Mouse (Mus musculus) midbrain, embryonic 10.5 days (tissue): ENCODE data around the gene Polr2e. TPM values are rescaled to one million over a fixed set of nuclear protein-coding genes. Genes with fewer than 3 reads are reported as not detected.

Experiments used
- DNase-seq: peaks from one replicate; pipeline ENCODE4 v3.0.0-alpha.2; 2017; ENCODE audit warnings: low spot score
- H3K27ac ChIP-seq: fragments of 300-500 bp; sonication (generic); replicated peaks from 2 replicates; pipeline ENCODE4 v1.5.1; 2016; ENCODE audit warnings: mild to moderate bottlenecking
- H3K27me3 ChIP-seq: fragments of 300-500 bp; sonication (generic); 2 replicates; pipeline ENCODE4 v1.6.1; 2016; ENCODE audit warnings: low read depth, mild to moderate bottlenecking; ENCODE audit not compliant: poor library complexity, severe bottlenecking
- H3K36me3 ChIP-seq: fragments of 300-500 bp; sonication (generic); 2 replicates; pipeline ENCODE4 v1.6.1; 2016; ENCODE audit warnings: mild to moderate bottlenecking, moderate library complexity
- H3K4me1 ChIP-seq: fragments of 300-500 bp; sonication (generic); 2 replicates; pipeline ENCODE4 v1.6.1; 2016
- H3K4me3 ChIP-seq: fragments of 300-500 bp; sonication (generic); 2 replicates; pipeline ENCODE4 v1.5.1; 2016; ENCODE audit warnings: mild to moderate bottlenecking, moderate library complexity
- H3K9me3 ChIP-seq: fragments of 300-500 bp; sonication (generic); replicated peaks from 2 replicates; pipeline ENCODE4 v1.6.1; 2016; ENCODE audit warnings: mild to moderate bottlenecking
- WGBS: fragments of 180-500 bp; shearing (Covaris S2); methylation state at CpG from one replicate; pipeline ENCODE4 v1.1.7; 2016; 5-methylcytosine and 5-hydroxymethylcytosine counted together
- polyA plus RNA-seq: library from polyadenylated mRNA; unstranded; fragments of >200 nt; fragmentation: Nextera tagmentation; extraction: Ambion mirVana; gene quantifications from 2 replicates; pipeline ENCODE4 v1.2.1, GENCODE M21; 2016

The Polr2e gene
- polyA plus RNA-seq, 1 experiment from 2014 or later, result 276 TPM

- Histone ChIP-seq H3K27me3 (peaks cover 3% of the 10 kb centered on the region; the same call in 1 of the 2 replicates), H3K27ac (no peak overlapping the region), H3K4me1 (peaks cover 12% of the 10 kb centered on the region; the same call in 1 of the 2 replicates), H3K9me3 (no peaks in the 10 kb centered on the region), H3K36me3 (peaks cover 9% of the 10 kb centered on the region), H3K4me3 (no peak overlapping the region)
- DNase-seq, result no peak
- 64% methylated on average over 12 of the region's 12 CpGs for WGBS
These were observed 13.7 kb downstream of the Polr2e start for GRCm38 (mm10) chr10:80025889-80026288.

- WGBS, result 78% methylated on average over 10 of the region's 10 CpGs
- Histone ChIP-seq H3K27me3 (peaks cover 8% of the 10 kb centered on the region), H3K4me3 (no peak overlapping the region), H3K27ac (no peak overlapping the region), H3K9me3 (no peaks in the 10 kb centered on the region), H3K4me1 (peaks cover 15% of the 10 kb centered on the region; the same call in 1 of the 2 replicates), H3K36me3 (peaks cover 7% of the 10 kb centered on the region)
- DNase-seq, result no peak
These were observed 14.1 kb downstream of the Polr2e start for GRCm38 (mm10) chr10:80025463-80025862.

GRCm38 (mm10) chr10:80025044-80025347, 14.6 kb downstream of the Polr2e start:
- no peaks in the 10 kb centered on the region for H3K9me3 ChIP-seq
- H3K27ac ChIP-seq, result no peak overlapping the region
- WGBS, result 59% methylated on average over 4 of the region's 4 CpGs
- H3K36me3 ChIP-seq, result peaks cover 7% of the 10 kb centered on the region
- H3K4me1 ChIP-seq, result peaks cover 19% of the 10 kb centered on the region
- DNase-seq, result no peak
- H3K4me3 ChIP-seq, result no peak overlapping the region
- H3K27me3 ChIP-seq, result peaks cover 12% of the 10 kb centered on the region

- H3K4me1 ChIP-seq, result peaks cover 25% of the 10 kb centered on the region
- peaks cover 18% of the 10 kb centered on the region for H3K27me3 ChIP-seq
- no peaks in the 10 kb centered on the region for H3K9me3 ChIP-seq
- no peak overlapping the region for H3K4me3 ChIP-seq
- peaks cover 7% of the 10 kb centered on the region for H3K36me3 ChIP-seq
- WGBS, result 80% methylated on average over 15 of the region's 15 CpGs
- H3K27ac ChIP-seq, result 0 out of 2 replicates have a peak overlapping the region, but pooled peaks have one; percentile 52
- no peak for DNase-seq
These were observed 15.2 kb downstream of the Polr2e start for GRCm38 (mm10) chr10:80024229-80025043.

- H3K27ac ChIP-seq, result no peak overlapping the region
- H3K36me3 ChIP-seq, result peaks cover 7% of the 10 kb centered on the region
- H3K9me3 ChIP-seq, result no peaks in the 10 kb centered on the region
- H3K4me3 ChIP-seq, result no peak overlapping the region
- H3K4me1 ChIP-seq, result peaks cover 32% of the 10 kb centered on the region
- DNase-seq, result no peak
- H3K27me3 ChIP-seq, result peaks cover 25% of the 10 kb centered on the region
- 92% methylated on average over 5 of the region's 5 CpGs for WGBS
These were observed 15.8 kb downstream of the Polr2e start for GRCm38 (mm10) chr10:80023758-80024157.

GRCm38 (mm10) chr10:80022806-80023205, 16.8 kb downstream of the Polr2e start:
- H3K4me1 ChIP-seq, result peaks cover 35% of the 10 kb centered on the region
- H3K9me3 ChIP-seq, result no peaks in the 10 kb centered on the region
- 94% methylated on average over 8 of the region's 8 CpGs for WGBS

GRCm38 (mm10) chr10:80022164-80022563, 17.4 kb downstream of the Polr2e start:
- Histone ChIP-seq H3K27ac (no peak overlapping the region), H3K9me3 (no peaks in the 10 kb centered on the region), H3K36me3 (peaks cover 7% of the 10 kb centered on the region), H3K4me1 (peaks cover 35% of the 10 kb centered on the region), H3K27me3 (peaks cover 37% of the 10 kb centered on the region), H3K4me3 (no peak overlapping the region; the same call in 1 of the 2 replicates)
- WGBS, result 90% methylated on average over 12 of the region's 12 CpGs
- no peak for DNase-seq

More at GRCm38 (mm10) chr10:80022806-80023205, 16.8 kb downstream of the Polr2e start:
- DNase-seq, result no peak
- H3K36me3 ChIP-seq, result peaks cover 7% of the 10 kb centered on the region
- no peak overlapping the region for H3K27ac ChIP-seq
- H3K4me3 ChIP-seq, result no peak overlapping the region
- H3K27me3 ChIP-seq, result peaks cover 31% of the 10 kb centered on the region

- Histone ChIP-seq H3K9me3 (no peaks in the 10 kb centered on the region), H3K27ac (no peak overlapping the region), H3K36me3 (peaks cover 7% of the 10 kb centered on the region), H3K4me3 (no peak overlapping the region), H3K4me1 (peaks cover 41% of the 10 kb centered on the region), H3K27me3 (peaks cover 46% of the 10 kb centered on the region)
- no peak for DNase-seq
- WGBS, result 92% methylated on average over 13 of the region's 13 CpGs
These were observed 18.3 kb downstream of the Polr2e start for GRCm38 (mm10) chr10:80021320-80021641.

GRCm38 (mm10) chr10:80020603-80021319, 18.8 kb downstream of the Polr2e start:
- Histone ChIP-seq H3K4me1 (peaks cover 37% of the 10 kb centered on the region), H3K9me3 (no peaks in the 10 kb centered on the region), H3K27me3 (peaks cover 51% of the 10 kb centered on the region), H3K36me3 (peaks cover 7% of the 10 kb centered on the region), H3K4me3 (peak overlapping the region; percentile 49), H3K27ac (no peak overlapping the region)
- DNase-seq, result no peak
- WGBS, result 85% methylated on average over 18 of the region's 18 CpGs

GRCm38 (mm10) chr10:80020191-80020590, 19.4 kb downstream of the Polr2e start:
- DNase-seq, result no peak
- H3K4me1 ChIP-seq, result peaks cover 34% of the 10 kb centered on the region
- H3K4me3 ChIP-seq, result peak overlapping the region; percentile 49
- WGBS, result 20% methylated on average over 11 of the region's 11 CpGs
- H3K27ac ChIP-seq, result peak overlapping the region; percentile 85; the same call in 1 of the 2 replicates
- H3K9me3 ChIP-seq, result no peaks in the 10 kb centered on the region
- peaks cover 7% of the 10 kb centered on the region for H3K36me3 ChIP-seq
- peaks cover 57% of the 10 kb centered on the region for H3K27me3 ChIP-seq

- Histone ChIP-seq H3K4me1 (peaks cover 37% of the 10 kb centered on the region), H3K9me3 (no peaks in the 10 kb centered on the region), H3K27me3 (peaks cover 63% of the 10 kb centered on the region), H3K27ac (peak overlapping the region; percentile 85), H3K4me3 (peak overlapping the region; percentile 49), H3K36me3 (peaks cover 7% of the 10 kb centered on the region)
- 5% methylated on average over 20 of the region's 20 CpGs for WGBS
- DNase-seq, result peak; percentile 57
These were observed 20.0 kb downstream of the Polr2e start for GRCm38 (mm10) chr10:80019471-80020131.

GRCm38 (mm10) chr10:80018739-80019297, 20.8 kb downstream of the Polr2e start:
- peak; percentile 40 for DNase-seq
- peaks cover 35% of the 10 kb centered on the region for H3K4me1 ChIP-seq
- H3K9me3 ChIP-seq, result no peaks in the 10 kb centered on the region
- WGBS, result 6% methylated on average over 14 of the region's 15 CpGs
- peaks cover 7% of the 10 kb centered on the region for H3K36me3 ChIP-seq
- H3K27me3 ChIP-seq, result peaks cover 71% of the 10 kb centered on the region
- H3K4me3 ChIP-seq, result peak overlapping the region; percentile 49
- peak overlapping the region; percentile 85 for H3K27ac ChIP-seq
